Mouse (Mus musculus): ENCODE measurements around the gene Maats1. TPM values are rescaled to one million over a fixed set of nuclear protein-coding genes. Genes with fewer than 3 reads are reported as not detected.

Maats1 gene
- total and polyA plus RNA-seq, 3 experiments = 0.03 TPM; not detected in 2

DNA sequence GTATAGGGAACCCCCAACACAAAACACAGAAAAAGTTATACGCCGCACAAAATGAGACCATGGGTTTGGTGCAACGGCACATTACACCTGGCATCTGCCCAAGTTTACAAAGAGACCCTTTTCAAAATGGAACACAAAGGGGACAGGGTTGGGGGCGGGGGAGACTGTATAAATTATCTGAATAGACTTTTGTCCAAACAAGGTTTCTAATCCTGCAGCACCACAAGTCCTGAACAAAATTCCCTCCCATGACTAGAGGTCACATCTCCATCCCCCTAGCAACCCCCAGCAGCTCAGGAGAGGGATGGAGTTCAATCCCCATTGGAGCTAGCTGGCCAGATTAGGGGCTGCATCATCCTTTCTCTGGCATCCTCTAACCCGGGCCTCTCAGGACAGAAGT, 69.5 kb downstream of the Maats1 start:
- Histone ChIP-seq H3K36me3 (ENCODE audit: control insufficient read depth in 1 of 2, insufficient read depth in 2 of 2, low read length in 2 of 2) (no peaks in the 10 kb centered on the region), H3K9ac (ENCODE audit: control insufficient read depth, low read depth, low read length, poor library complexity, severe bottlenecking) (no peak overlapping the region), H3K4me3 (ENCODE audit: control insufficient read depth in 1 of 2, insufficient read depth in 1 of 2, low read depth in 2 of 2, low read length in 2 of 2) (no peak overlapping the region), H3K4me1 (ENCODE audit: control insufficient read depth in 1 of 2, insufficient read depth in 2 of 2, low read length in 2 of 2) (no peaks in the 10 kb centered on the region), H3K27ac (ENCODE audit: control insufficient read depth, low read depth, low read length) (no peak overlapping the region), H3K9me3 (replicated peaks; ENCODE audit: insufficient read depth, low read length) (no peaks in the 10 kb centered on the region), H3K79me2 (ENCODE audit: control insufficient read depth, insufficient read depth, low read length, poor library complexity) (no peaks in the 10 kb centered on the region), H3K27me3 (ENCODE audit: control insufficient read depth in 1 of 2, insufficient read depth in 2 of 2, low read length in 2 of 2) (peaks cover 7 to 9% of the 10 kb centered on the region in 2 experiments)
- TF ChIP-seq SMC3 (IDR thresholded peaks at IDR 0.05; ENCODE audit: low read depth, low read length) (no peak), NRF1 (IDR thresholded peaks at IDR 0.05; ENCODE audit: insufficient read depth, low read depth, low read length, poor library complexity, severe bottlenecking) (no peak), POLR2A (IDR thresholded peaks at IDR 0.05; ENCODE audit: control insufficient read depth in 1 of 2, insufficient read depth in 1 of 2, low read depth in 1 of 2, low read length in 2 of 2, poor library complexity in 1 of 2) (no peak), MYB (IDR thresholded peaks at IDR 0.05; ENCODE audit: low read depth, low read length) (no peak), ELF1 (IDR thresholded peaks at IDR 0.05; ENCODE audit: low read depth, low read length) (no peak), BHLHE40 (IDR thresholded peaks at IDR 0.05; ENCODE audit: borderline replicate concordance, low read depth, low read length) (no peak)
- no peak for DNase-seq (ENCODE audit: low read depth, low spot score)

GRCm38 (mm10) chr16:38271601-38272000, 70.3 kb downstream of the Maats1 start:
- TF ChIP-seq POLR2AphosphoS2 (IDR thresholded peaks at IDR 0.05; ENCODE audit: low read length) (no peak), KAT2A (conservative IDR thresholded peaks at IDR 0.05; ENCODE audit: low read depth, low read length) (no peak), E2F4 (IDR thresholded peaks at IDR 0.05; ENCODE audit: borderline replicate concordance, low read depth, low read length) (no peak), MEF2A (IDR thresholded peaks at IDR 0.05; ENCODE audit: extremely low read depth, insufficient replicate concordance, low read depth, low read length, poor library complexity, severe bottlenecking) (no peak), TAL1 (IDR thresholded peaks at IDR 0.05; ENCODE audit: low read length) (no peak), GABPA (IDR thresholded peaks at IDR 0.05; ENCODE audit: low read depth, low read length) (no peak), EP300 (IDR thresholded peaks at IDR 0.05; ENCODE audit: low read depth in 1 of 2, low read length in 2 of 2) (no peak), MAFK (IDR thresholded peaks at IDR 0.05; ENCODE audit: borderline replicate concordance, low read depth, low read length) (no peak), MXI1 (IDR thresholded peaks at IDR 0.05; ENCODE audit: low read depth, low read length) (no peak), MAZ (IDR thresholded peaks at IDR 0.05; ENCODE audit: low read depth, low read length) (no peak)
- H3K4me1 ChIP-seq (ENCODE audit: control insufficient read depth in 1 of 2, insufficient read depth in 2 of 2, low read length in 2 of 2) = no peaks in the 10 kb centered on the region
- DNase-seq (ENCODE audit: low read depth, low spot score) = no peak
- no peaks in the 10 kb centered on the region for H3K36me3 ChIP-seq (ENCODE audit: control insufficient read depth in 1 of 2, insufficient read depth in 2 of 2, low read length in 2 of 2)
- peaks cover 7 to 11% of the 10 kb centered on the region in 2 experiments for H3K27me3 ChIP-seq (ENCODE audit: control insufficient read depth in 1 of 2, insufficient read depth in 2 of 2, low read length in 2 of 2)
- H3K9ac ChIP-seq (ENCODE audit: control insufficient read depth, low read depth, low read length, poor library complexity, severe bottlenecking) = no peak overlapping the region
- H3K79me2 ChIP-seq (ENCODE audit: control insufficient read depth, insufficient read depth, low read length, poor library complexity) = no peaks in the 10 kb centered on the region
- no peak overlapping the region for H3K27ac ChIP-seq (ENCODE audit: control insufficient read depth, low read depth, low read length)
- H3K9me3 ChIP-seq (replicated peaks; ENCODE audit: insufficient read depth, low read length) = no peaks in the 10 kb centered on the region
- no peak overlapping the region for H3K4me3 ChIP-seq (ENCODE audit: control insufficient read depth in 1 of 2, insufficient read depth in 1 of 2, low read depth in 2 of 2, low read length in 2 of 2)

All from MEL (cell line).